Mouse (Mus musculus) layer of hippocampus, adult 9-10 months (tissue): ENCODE results near the gene Sestd1.

Source experiments
- DNase-seq: peaks from one replicate; pipeline ENCODE4 v3.0.0; 2022; ENCODE audit warnings: low spot score

Gene Sestd1

DNA sequence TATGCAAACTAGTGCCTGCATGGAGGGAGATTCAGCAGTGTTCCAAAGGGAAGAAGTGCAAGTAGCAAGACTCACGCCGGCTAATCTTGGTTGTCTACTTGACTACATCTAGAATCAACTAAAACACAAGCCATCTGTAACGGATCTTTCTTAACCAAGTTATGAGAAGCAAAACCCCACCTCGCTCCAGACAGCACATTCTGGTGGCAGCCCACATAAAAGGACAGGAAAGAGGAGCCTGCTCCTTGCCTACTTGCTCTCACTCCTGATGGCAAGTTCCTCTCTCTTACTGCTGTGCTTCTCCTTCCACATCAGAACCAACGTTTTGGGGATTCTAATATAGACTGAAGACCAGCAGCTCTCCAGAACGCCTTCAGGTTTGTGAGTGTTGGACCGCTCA lies 9.6 kb downstream of the Sestd1 start:
- no peak for DNase-seq

DNA sequence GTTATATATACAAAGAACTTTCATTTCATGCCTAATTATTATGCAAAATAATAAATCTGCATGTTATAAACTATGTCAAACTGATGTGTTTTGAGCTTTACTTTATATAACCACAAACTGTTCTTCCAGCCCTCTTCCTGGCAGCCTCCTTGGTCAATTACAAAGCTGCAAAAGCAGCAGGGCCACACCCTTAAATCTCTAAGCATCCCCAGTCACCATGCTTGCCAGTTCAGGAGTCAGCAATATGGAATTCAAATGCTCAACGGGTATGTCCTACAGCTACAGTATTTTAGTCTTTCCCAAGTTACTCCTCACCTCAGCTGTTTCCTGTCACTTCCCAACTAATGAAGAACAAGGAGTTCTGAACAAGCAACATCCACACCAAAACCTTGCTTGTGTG lies 10.3 kb downstream of the Sestd1 start:
- no peak for DNase-seq

- no peak for DNase-seq
These were observed 11.7 kb downstream of the Sestd1 start for GRCm38 (mm10) chr2:77268612-77269239.

GRCm38 (mm10) chr2:77266931-77267330 lies 13.5 kb downstream of the Sestd1 start:
- no peak for DNase-seq

DNA sequence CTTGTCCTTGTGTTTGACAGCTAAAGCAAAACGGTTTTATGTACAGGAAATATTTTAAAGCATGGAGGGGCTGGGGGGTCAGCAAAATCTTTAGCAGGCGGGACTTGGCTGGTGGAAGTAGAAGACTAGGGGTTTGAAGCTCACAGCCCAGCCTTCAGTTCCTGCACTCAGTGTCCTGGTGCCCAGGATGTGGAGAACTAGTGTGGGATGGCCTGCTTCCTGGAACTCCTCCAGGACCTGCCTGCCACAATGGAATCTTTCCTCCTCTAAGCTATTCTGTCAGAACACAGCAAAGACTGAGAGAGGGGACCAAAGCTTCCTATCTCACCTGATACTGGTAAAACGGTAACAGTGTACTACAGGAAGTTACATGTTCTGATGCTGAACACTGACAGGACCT lies 14.4 kb downstream of the Sestd1 start:
- DNase-seq = no peak

GRCm38 (mm10) chr2:77265301-77265700 lies 15.1 kb downstream of the Sestd1 start:
- DNase-seq = no peak

DNA sequence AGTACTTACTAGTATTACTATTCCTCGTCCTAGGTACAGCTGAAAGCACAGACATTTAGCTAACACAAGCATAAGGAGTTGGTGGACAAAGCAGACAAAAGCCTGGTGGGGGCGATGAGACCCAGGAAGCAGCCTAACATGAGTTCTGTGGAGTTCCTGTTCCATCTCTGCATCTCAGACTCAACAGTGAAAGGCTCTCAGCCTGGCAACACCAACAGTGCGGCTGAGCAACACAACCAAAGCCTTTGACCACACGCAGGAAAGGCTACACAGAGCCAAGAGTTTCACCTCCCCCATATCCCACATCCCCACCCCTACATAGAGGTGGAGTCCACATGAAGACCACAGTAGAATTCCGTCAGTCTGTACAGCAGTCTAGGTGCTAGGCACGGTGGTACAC lies 15.8 kb downstream of the Sestd1 start:
- DNase-seq = no peak

DNA sequence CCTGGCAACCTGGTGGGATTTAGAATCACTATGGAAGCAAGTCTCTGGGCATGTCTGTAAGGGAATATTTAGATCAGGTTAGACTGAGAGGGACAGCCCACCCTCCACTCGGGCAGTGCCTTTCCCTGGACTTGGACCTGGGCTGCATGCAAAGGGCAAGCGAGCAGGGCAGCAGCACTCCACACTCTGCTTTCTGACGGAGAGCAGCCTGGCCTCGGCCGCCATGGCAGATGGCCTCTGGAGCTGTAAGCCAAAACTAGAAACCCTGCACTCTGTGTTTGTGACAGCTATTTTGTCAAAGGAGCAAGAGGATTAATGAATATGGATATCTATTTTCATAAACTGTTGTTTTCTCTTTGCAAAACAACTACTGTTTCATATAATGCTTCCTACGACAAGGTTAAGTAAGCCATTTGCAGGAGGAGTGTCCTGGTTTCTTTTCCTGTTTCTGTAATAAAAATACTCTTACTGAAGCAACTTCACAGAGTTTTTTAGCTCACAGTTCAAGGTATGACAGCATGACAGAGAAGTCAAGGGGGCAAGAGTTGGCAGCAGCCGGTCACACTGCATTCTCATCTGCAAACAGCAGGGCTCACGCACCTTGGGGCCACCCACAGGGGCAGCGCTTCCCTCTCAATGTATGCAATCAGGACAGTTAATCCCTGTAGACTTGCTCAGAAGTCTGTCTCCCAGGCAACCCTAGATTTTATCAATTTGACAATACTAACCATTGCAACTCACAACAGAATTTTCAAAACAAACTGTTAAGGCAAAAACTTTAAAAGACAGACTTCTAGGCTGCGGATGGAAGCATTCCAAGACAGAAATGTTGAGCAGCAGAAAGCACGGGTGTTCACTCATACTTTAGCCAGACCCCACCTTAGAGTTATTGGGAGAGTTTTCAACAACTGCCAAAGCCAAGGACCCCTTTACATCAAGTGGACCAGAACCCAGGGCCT lies 16.6 kb downstream of the Sestd1 start:
- DNase-seq = no peak

DNA sequence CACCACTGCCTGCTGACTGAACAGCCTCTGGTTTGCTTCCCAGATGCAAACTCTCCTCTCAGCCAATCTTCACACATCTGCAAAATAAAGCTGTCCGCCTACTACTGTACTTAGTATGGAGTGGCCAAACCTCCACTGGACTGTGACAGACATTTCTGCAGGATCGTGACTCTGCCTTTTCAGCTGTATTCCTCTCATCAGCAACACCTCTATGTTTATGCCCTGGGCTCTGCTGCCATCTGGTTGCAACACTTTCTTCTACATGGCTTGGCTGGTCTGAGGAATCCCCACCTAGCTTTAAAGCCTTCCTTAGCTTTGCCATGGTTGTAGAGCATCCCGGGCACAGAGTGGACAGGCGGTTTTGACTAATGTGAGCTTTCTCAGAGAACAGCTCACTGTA lies 20.3 kb downstream of the Sestd1 start:
- DNase-seq = no peak

DNA sequence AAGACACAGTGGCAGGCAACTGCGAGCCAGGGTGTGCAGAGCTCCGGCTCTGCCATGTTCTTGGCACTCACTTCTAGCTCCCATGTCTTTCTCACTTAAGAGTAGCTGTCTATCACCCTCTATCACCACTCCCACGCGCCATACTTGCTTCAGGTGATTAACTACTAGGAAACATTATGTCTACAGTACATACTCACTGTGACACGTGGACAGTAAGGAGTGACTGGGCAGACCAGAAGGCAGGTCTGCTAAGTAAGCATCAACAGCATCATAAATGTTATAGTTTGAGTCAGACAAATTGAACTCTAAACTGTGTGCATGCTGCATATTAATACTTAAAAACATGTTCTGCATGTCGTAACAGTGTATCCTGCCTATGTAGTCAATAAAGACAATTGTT lies 27.2 kb downstream of the Sestd1 start:
- no peak for DNase-seq

DNA sequence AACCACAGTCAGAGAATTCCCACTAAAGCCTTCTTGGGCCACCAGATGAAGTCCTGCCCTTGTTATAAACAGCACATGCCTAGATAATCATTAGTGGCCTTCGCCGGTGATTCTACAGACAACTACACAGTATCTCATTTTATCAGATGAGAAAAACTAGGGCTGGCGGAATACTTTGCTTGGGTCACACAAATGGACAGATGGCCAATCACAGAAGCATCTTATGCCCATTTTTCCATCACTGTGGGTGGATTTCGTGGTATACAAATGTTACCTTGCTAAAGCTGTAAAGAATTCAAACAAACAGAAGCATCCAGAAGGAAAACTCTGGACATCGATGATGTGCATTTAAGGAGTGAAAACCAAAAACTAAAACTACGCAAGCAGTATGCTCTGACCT lies 28.7 kb downstream of the Sestd1 start:
- no peak for DNase-seq

DNA sequence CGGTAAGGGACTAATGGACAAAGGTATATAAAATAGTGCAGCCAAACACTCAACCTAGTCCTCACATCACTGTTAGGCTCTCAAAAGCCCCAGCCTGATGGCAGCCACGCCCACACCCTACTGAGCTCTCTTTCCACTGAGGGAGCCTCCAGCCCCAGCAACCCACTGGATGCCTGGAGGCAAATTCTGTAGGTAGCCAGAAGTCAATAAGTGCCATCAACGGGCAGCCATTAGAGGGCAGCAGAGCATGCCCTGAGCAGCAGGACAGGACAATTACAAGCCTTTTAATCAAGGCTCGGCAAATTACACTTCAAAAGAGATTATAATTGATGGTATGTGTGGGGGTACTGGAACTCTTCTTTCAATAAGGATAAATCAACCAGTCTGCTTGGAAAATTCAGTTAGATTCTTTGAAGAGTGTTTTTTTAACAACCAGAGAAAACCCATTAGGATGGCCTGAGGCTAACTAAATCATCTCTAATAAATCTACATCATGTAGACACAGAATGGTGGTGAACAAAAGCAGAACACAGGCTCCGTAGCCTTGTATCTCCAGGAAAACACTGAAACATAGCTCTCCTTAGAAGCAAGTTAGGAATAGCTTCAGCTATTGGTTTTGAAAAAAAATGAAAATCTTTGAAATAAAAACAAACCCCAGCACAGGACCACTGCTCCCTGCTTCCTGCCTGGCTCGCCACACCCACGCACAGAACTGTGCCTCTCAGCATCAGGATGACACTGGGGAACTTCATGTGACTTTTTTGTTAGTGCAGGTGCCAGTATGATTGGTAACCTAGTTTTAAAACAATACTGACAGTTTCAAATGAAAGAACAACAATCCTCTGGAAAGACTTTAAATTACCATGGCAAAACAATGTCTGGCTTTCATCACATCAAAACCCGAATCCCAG lies 30.4 kb downstream of the Sestd1 start:
- DNase-seq = no peak

DNA sequence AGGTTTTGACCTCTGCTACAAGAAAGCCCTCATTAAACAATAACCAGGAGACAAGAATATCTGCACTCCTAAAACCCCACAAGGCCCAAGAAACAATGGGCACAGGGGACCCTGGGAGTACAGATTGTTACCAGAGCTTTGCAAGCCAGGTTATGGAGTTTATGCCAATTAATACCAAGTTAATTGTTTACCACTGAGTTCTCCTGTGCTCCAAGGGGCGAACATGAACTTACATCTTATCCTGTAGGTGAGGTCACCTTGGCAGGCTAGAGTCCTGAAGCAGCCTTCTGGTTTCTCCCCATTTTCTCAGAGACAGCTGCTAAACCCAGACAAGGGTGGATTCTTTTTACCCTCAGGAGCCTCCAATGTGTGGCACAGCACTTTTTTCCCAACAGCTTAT lies 32.0 kb downstream of the Sestd1 start:
- no peak for DNase-seq

GRCm38 (mm10) chr2:77247200-77247830 lies 33.1 kb downstream of the Sestd1 start:
- no peak for DNase-seq

GRCm38 (mm10) chr2:77245806-77246205 lies 34.6 kb downstream of the Sestd1 start:
- DNase-seq = no peak

GRCm38 (mm10) chr2:77242248-77242647 lies 38.1 kb downstream of the Sestd1 start:
- no peak for DNase-seq

DNA sequence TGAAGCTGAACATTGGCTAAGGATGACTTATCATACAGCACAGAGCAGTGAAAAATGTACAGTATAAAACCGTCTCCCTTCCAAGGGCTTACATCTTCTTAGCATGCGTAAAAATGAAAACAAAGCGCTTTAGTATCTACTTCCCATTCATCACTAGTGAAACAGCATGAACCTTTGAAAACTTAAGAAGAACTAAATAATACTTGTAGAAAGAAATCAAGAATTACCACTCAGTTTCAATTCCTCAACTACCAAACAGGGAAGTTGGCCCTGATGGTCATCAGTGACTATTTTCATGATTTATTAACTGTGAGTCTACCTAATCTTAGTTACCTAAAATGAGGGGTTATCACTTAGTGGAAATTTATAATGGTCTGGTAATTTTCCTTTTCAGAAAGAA lies 41.8 kb downstream of the Sestd1 start:
- DNase-seq = no peak

GRCm38 (mm10) chr2:77238046-77238445 lies 42.3 kb downstream of the Sestd1 start:
- DNase-seq = no peak

GRCm38 (mm10) chr2:77236860-77237259 lies 43.5 kb downstream of the Sestd1 start:
- DNase-seq = no peak

- no peak for DNase-seq
These were observed 44.5 kb downstream of the Sestd1 start for GRCm38 (mm10) chr2:77235896-77236295.

- DNase-seq = no peak
These were observed 47.8 kb downstream of the Sestd1 start for GRCm38 (mm10) chr2:77232604-77233003.

DNA sequence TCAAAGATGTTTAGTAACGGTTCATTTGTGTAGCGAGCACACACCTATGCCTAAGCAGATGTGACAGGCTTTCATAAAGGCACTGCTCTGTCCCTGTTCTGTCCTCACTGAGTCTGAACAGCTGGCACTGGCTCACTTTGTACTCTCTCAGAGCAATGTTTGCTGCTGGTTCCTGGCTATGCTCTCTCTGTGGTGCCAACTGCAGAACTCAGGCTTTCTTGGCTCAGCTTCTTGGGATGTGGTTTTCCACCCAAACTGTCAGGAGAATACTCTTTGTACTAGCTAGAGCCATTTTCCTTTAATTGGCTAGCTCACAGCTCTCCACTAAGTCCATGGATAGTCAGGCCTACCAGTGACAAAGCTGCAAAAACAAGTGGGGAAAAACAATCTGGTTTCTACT lies 59.4 kb downstream of the Sestd1 start:
- peak; percentile 26 for DNase-seq
